Mouse (Mus musculus): ENCODE data around the gene Tmem87b.

Tmem87b gene

DNA sequence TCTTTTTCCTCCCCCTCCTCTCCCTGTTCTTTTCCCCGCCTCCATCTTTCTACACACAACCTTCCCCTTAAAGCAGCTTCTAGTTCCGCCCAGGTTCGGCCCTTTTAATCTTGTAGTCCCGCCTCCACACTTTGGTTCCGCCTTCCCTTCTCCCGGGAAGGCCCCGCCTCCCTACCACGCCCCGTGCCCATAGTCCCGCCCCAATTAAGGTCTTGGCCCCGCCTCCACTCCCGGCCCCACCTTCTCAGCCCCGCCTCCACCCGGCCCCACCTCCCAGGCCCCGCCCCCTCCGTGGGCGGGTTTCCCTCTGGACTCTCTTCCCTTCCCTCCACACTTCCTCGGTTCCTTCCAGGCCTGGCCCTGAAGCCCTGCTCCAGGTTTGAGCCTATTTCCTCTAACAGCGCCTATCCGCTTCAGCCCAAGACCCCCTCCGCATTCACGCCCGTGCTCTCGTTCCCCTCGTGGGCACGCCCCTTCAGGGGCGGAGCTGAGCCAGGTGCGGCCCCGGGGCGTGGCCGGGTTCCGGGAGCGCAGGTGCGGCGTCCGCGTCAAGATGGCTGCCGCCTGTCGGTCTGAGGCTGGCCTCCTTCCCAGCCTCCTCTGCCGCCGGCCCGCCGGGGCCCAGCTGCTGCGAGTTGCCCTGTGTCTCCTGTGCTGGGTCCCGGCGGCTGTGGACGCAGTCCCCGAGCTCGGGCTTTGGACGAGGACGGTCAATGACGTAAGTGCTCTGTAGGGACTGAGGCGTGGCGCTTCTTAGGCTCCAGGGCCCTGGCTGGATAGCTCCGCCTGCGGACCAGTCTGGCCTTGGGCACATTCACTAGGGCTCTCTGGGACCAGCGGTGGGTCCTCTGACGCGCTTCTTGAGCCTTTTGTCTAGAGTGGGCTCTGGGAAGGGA, at the start of gene Tmem87b:
Tmem87b (plus strand) TSS at position 333 of the 896 bp plus-strand sequence.
- DNase-seq (ENCODE audit: inconsistent age in 2 of 2, low spot score in 1 of 2) = peak; percentile 96 to 100

DNA sequence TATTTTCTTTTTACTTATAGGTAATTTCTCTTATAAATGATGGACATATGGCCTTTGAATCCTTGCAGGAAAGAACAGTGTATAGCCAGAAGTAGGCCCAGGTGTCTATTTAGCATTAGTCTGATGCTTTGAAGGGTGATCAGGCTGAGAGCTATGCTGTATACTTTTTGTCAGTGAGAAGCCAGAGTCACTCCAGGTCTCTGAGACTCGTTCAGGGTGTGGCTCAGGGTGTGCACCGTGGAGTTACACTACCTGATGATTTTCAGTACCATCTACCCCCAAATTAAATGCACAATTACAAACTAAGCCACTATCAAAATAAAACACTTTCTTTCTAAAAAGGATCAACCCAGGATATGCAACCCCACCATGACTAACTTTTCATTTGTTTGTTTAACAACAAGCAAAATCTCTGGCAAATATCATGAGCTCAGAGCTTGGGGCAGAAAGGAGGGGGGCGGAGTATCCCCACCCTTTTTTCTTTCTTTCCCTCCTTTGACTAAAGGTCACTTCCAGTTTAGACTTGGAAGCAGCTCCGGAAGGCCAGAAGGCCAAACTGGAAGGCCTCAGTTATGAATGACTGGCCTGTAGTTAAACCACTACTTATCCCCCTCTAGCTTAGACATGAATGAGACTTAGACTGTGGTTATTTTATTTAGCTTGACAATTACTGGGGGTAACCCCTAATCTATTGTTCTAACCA, 49.2 kb upstream of the Tmem87b start:
- DNase-seq (ENCODE audit: inconsistent age in 2 of 2, low spot score in 1 of 2) = no peak

DNA sequence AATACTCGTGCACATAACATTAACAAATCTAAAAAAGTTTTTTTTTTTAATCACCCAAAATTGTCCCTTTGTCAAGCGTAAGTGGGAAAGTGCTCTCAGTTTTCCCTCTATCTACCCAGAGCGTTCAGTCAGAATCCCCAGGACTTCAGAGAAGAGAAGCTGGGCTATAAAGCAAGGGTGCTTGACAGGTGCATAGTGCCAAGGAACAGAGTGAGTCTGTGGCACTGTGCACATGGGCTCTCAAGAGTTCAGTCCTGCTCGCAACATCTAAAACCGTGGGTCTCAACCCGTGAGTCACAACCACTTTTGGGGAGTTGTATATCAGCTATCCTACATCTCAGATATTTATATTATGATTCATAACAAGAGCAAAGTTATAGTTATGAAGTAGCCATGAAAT, 47.4 kb upstream of the Tmem87b start:
- no peak for DNase-seq (ENCODE audit: inconsistent age in 2 of 2, low spot score in 1 of 2)

DNA sequence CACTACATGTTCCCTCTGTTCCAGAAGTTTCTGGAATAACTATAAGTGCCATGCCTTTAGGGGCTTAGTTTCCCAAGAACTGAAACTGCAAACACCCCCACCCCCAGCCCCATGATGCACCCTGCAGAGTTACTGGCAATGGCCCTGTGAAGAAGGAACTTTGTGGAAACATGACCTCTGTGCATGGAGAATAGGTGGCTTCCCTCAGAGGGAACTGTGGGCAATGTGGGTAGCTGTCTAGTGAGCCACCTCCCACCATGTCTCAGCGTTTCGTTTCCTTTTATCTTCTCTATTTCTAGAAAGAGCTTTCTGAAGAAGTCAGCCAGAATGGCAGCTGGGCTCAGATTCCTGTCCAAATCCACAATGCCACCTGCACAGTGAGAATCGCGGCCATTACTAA, 46.9 kb upstream of the Tmem87b start:
- DNase-seq (ENCODE audit: inconsistent age in 2 of 2, low spot score in 1 of 2) = no peak

DNA sequence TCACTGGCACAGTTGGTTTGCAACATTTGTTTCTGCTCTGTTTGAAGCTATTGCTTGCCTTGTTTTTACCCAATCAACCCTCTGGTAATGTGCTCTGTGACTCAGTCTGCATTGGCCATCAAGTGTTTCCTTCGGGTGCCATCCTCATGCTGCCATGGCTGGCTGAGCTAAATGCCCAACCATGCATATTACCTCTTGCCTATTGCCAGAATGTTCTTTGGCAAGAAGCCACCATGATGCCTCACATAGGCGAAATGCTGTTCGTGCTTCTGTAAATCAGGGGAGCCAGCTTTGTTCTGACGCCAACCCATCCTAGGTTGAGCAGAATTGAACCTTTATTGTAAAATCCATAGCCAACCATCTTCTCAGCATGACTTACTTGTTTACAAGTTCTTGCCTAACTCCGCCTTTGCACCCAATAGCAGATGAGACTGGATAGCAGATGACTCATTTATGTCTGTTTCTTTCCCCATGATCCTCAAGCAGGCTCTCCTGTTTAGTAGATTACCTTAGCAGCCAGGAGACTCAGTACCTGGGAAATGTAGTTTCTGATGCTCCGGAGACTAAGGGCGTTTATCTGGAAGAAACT, 46.1 kb upstream of the Tmem87b start:
- DNase-seq (ENCODE audit: inconsistent age in 2 of 2, low spot score in 1 of 2) = no peak

DNA sequence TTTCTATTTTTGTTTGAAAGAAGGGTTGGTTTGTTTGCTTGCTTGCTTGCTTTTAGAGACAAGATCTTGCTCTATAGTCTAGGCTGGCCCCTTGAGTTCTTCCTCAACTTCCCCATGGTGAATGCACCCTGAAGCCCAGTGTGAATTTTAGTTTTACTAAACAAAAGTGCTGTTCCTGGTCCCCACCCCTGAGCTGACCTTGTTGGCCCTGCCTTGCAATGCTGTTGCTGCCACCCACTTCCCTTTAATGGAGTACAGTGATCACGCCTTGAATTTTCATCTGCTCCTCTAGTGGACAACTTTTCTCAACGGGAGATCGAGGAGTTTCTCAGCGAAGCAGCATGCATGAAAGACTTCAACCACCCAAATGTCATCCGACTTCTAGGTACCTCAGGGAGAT, 35.7 kb upstream of the Tmem87b start:
- DNase-seq (ENCODE audit: inconsistent age in 2 of 2, low spot score in 1 of 2) = no peak

DNA sequence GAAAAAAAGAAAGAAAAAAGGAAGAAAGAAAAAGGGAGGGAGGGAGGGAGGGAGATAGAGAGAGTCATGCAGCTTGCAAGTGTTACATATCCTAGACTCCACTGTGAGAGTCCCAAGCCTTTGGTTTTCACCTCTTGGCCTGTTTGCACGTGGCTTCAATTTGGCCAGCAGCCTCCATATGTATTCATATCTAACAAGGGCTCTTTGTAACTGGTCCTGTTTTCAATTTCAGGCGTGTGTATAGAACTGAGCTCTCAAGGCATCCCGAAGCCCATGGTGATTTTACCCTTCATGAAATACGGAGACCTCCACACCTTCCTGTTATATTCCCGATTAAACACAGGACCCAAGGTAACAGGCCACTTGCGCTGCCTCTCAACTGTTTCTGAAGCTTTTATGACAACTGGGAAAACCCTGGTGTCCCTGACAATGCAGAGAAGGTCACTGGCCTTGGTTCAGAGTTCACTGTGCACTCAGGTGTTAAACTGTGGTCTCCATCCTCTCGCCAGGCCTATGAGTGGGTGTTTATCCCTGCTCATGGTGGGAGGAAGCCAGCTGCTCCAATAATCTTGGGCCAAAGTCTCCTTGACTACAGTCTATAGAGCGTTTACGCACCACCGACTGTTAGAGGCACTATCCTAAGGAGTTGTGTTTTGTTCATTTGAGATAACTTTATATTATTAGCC, 34.1 kb upstream of the Tmem87b start:
- DNase-seq (ENCODE audit: inconsistent age in 2 of 2, low spot score in 1 of 2) = no peak

DNA sequence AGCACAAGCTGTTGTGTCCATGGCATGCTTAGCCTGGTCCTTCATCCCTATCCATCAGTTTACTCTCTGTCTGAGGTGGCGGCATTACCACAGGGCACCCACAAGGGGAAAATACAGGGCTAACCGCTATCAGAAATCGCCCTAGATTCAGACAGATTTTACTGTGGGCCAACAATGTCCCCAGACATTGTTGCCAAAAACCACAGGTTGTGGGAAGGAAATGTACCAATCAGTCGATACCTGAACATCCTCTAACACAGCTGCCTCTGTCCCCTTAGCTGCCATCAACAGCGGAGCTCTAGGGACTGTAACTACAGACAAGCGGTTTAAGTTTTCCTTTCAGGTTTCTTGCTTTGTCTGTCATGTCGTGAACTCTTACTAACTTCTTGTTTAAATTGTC, 33.1 kb upstream of the Tmem87b start:
- DNase-seq (ENCODE audit: inconsistent age in 2 of 2, low spot score in 1 of 2) = no peak

DNA sequence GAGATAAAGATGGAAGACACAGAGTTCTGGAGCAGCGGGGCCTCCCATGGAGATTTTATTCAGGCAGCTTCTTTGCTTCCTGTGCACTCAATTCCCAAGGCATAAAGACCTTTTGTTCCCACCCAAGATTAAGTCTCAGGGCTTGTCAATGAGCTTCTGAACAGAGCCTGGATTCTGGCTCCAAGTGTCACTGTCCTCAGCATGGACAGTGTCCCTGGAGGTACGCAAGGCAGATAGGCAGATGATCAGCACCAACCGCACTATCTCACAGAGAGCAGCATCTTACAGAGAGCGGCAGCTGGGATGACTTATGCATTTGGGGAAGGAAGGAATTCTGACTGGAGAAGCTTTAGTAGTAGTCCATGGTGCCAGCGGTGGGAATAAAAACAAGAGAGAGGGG, 31.6 kb upstream of the Tmem87b start:
- DNase-seq (ENCODE audit: inconsistent age in 2 of 2, low spot score in 1 of 2) = no peak

DNA sequence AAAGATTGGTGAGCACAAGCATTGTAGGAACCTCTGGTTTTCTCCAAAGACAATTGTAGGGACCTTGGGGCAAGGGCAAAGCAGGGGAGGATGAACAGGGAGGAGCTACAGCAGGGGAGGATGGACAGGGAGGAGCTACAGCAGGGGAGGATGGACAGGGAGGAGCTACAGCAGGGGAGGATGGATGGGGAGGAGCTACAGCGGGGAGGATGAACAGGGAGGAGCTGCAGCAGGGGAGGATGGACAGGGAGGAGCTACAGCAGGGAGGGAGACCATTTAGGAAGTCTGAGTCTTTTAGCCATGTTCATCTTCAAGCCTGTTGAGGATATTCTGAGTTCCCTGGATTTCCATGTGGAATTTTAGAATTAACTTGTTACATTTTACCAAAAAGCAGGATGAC, 31.1 kb upstream of the Tmem87b start:
- no peak for DNase-seq (ENCODE audit: inconsistent age in 2 of 2, low spot score in 1 of 2)

DNA sequence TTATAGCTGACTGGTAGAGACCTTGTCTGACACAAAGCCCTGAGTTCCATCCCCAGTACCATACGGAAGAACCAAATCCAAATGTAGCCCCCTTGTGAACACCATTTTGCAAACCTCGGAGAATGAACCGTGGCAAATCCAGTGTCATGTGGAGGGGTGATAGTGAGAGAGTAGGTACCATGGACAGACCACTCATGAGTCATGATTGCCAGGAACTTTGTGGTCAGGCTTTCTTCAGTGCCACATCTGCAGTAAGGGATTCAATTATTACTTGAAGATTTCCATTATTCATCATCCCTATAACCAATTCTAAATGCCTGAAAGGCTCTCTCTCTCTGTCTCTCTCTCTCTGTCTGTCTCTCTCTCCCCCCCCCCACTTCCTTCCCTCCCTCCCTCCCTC, 30.1 kb upstream of the Tmem87b start:
- DNase-seq (ENCODE audit: inconsistent age in 2 of 2, low spot score in 1 of 2) = no peak

DNA sequence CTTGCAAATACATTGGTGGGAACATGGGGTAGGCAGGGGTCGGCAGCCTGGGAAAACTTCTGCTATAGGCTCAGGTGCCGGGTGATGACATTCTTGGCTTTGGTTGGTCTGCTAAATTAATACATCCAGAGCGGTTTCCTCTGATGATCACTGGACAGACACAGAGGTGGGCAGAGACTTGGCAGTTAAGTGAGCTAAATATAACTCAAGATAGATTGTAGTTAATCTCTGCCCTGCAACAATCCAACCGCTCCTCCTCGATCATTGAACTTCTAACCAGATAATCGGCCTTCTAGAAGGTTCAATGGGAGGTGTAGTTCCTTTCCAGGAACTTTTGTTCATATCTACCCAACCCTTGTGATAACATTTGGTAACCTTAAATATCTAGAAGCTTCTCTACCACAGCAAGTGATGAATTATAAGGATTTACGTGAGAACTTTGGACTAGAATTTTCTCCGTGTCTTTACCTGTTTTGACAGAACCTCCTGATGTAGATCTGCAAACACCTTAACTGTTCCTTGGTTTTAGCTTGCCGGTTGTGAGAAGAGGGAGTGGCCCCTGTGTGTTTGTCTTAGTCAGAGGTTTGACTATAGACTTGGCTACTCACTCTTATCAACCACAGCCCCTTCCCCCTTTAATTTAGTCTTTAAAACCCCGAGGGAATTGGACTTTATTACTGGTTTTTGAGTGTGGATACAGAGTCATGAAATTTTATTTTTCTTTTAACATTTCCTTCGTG, 26.9 kb upstream of the Tmem87b start:
- no peak for DNase-seq (ENCODE audit: inconsistent age in 2 of 2, low spot score in 1 of 2)

DNA sequence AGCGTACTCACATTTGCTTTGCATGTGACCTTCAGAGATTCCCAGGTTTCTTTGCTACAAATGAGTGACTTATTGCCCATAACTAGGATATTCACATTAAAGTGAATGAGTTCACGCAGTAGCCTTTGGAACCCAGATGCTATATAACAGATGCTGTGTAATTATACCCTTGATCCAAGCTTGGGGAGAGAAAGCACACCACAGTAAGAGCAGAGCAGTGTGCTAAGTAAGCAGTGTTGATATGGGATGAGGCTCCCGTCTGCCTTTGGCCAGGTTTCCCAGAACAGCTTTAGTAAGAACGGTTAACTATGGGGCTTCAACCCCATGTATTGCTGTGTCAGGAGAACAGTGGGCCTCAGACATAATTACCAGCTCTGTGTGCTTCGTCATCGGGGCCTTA, 24.0 kb upstream of the Tmem87b start:
- DNase-seq (ENCODE audit: inconsistent age in 2 of 2, low spot score in 1 of 2) = no peak

DNA sequence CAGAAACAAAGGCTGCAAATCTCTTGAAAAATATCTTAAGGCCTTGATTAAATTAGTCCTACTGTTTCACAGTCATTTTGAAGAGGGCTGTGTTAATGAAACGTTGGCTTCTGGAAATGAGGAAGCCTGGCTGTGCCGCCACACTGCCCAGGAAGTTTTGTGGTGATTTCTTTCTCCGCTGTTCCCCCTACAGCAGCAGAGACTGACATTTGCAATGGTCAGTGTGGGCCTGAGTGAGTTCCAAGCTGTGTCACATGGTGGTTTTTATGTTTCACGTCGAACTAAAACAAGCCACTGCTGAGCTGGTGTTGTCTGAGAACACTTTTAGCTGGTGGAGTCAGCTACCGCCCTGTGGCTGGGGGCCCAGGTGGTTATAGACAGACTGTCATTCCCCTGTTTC, 21.5 kb upstream of the Tmem87b start:
- DNase-seq (ENCODE audit: inconsistent age in 2 of 2, low spot score in 1 of 2) = no peak

DNA sequence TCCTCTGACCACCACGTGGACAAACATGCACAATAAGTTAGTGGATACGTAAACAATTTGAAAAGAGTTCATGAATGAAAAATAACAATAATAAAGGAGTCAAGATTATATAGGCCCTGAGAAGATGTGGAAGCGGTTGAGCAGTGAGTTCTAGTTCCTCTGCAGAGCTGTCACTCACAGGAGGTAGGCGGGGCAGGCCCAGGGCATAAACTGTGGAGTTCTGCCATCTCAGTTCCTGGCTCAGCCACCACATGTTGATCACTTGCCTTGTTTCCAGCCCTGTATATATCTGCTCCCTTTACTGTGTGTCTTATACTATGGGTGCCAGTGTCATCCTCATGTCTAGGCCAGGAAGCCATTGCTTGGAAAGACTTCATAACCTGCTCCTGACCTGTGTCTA, 14.5 kb upstream of the Tmem87b start:
- DNase-seq (ENCODE audit: inconsistent age in 2 of 2, low spot score in 1 of 2) = no peak

DNA sequence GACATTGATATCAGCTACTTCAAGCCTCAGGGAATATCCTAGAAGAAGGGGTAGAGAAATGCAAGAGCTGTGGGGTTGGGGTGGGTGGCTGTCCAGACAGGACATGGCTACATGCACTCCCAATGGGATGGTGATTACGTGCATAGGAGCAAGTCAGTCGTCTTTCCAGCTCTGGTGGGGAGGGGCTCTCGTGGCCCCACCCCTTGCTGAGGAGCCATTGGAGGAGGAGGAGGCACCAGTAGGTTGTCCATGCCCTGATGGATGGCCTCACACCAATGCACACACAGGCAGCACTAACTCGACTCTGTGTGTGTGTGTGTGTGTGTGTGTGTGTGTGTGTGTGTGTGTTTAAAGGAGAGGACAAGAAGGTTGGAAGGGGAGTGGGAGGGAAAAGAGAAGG, 12.6 kb upstream of the Tmem87b start:
- no peak for DNase-seq (ENCODE audit: inconsistent age in 2 of 2, low spot score in 1 of 2)

DNA sequence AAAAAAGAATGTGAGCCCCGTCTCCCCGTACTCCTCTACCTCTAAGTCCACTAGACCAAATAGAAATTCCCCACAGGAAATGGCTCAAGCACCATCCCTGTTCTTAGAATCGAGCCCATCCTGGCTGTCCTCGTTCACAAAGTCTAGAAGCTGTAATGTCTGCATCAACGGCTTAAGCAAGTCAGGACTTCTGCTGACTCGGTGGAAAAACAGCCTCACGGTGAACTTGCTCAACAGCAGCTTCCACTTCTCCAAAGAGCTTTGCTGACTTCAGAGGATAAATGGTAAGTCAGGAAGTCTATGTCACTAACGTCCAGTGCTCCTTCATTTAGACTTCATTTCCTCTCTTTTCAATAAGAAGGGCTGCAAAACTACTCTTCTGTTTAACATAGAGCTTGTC, 11.4 kb upstream of the Tmem87b start:
- DNase-seq (ENCODE audit: inconsistent age in 2 of 2, low spot score in 1 of 2) = no peak

DNA sequence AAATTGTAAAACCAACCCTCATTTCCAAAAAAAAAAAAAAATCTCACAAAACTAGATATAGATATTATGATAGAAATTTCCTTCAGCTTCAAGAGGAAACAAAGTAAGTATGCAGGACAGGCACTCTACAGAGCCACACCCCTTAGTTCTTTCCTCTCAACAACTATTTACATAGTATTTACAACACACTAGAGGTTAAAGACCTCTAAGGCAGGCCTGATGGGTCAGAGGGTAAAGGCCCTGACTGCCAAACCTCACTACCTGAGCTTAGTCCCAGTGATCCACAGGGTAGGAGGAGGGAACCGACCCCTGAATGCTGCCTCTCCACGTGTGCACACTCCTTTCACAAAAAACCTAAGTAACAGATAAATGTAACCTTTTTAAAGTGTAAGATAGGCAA, 5.2 kb upstream of the Tmem87b start:
- DNase-seq (ENCODE audit: inconsistent age in 2 of 2, low spot score in 1 of 2) = no peak

DNA sequence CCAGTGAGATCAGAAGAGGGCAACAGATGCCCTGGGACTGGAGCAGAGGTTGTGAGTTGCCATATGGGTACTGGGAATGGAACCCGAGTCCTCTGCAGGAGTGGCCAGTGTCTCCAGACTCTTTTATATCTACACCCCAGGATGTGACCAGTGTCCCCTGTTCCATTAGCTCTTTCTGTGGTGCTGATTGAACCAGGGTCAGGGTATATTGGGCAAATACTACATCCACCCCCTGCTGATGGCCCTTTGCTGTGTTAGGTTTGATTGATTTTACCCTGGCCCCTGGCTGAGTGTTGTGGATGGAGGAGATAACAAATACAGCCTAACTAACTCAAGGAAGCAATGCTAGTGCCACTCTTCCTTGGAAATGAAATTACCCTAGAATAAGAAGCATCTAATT, 1.6 kb upstream of the Tmem87b start:
- no peak for DNase-seq (ENCODE audit: inconsistent age in 2 of 2, low spot score in 1 of 2)

DNA sequence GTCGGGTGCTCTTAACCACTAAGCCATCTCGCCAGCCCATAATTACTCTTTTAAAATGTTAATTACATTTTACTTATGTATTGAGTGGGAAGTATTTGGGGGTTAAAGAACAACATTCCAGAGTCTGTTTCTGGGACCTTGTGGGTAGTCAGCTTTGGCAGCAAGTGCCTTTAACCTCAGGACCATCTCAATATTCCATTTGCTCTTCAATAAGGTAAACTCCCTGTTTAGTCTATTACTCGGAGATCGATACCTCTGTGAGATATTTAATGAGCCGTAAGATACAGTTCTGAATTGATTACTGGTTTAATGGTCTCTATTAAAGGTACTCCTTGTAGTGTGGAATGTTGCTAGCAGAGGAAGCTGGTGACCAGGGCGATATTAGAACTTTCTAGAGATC, 1.0 kb upstream of the Tmem87b start:
- DNase-seq (ENCODE audit: inconsistent age in 2 of 2, low spot score in 1 of 2) = no peak

DNA sequence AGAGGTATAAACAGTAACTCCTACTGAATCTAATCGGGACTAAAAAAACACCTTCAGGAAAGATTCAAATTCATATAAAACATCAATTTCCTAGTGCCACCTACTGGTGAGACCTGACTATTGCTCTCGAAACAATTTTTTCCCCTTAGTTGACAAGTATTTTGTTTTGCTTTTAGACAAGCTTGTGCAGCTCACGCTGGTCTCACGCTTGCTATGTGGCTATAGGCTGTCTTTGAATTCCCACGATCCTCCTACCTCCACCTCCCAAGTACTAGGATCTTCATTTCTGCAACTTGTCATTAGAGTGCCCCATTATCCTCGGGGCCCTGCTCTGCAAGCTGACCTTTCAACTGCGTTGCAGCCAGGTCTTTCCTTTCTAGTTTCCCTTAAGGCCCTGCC, 532 bp upstream of the Tmem87b start:
- DNase-seq (ENCODE audit: inconsistent age in 2 of 2, low spot score in 1 of 2) = no peak
